Mouse (Mus musculus): ENCODE measurements around the gene Fads6.

The Fads6 gene

GRCm38 (mm10) chr11:115251258-115251657 lies 46.2 kb downstream of the Fads6 start:
- DNase-seq (ENCODE audit: low read depth, low spot score): no peak

DNA sequence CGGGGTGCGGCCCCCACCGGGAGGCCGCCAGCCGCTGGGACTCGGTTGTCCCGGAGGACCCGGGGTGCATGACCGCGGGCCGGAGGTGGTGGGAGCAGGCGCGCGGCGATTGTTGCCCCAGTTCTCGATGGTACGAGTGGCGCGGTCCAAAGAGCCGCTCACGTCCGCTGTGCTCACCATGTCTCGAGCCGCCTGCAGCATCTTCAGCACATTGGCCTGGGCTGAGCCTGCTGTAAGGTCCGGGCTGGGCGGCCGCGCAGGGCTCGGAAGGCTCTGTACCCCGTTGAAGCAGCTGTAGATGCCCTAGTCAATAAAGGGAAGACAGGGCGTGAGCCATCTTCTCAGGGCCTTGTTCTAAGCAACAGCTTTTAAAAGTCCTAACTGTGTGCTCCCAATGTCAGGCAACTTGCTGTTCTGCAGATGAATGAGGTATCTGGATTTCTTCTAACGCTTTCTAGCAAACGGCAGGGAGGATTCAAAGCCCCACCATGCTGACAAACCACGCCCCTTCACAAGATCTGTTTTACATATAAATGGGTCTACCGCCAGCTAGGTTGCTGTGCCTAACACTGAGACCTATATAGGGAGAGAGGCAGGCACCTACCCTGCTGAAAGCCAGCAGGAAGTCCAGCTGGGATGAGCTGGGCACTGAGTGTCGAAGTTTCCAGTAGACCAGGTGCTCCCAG lies 46.9 kb downstream of the Fads6 start:
- DNase-seq (ENCODE audit: low read depth, low spot score): no peak

GRCm38 (mm10) chr11:115249721-115250404 lies 47.6 kb downstream of the Fads6 start:
- DNase-seq (ENCODE audit: low read depth, low spot score): no peak

DNA sequence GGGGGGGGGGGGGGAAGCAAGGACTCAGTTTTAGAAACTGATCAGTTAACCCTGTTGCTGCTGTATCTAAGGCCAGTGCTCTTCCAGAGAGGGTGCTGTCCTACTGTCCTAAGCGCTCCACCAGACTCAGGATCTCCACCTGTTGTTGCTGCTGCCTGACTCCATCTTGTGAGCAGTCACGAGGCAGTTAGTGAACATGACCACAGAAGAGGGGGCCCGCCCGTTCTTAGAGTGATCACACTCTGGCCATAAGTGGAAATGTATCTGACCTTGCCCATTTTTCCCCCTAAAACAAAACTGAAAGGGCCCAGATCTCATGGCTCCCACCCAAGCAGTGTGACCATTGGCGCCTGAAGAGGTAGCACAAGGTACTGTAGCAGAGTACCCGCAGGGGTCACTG lies 49.5 kb downstream of the Fads6 start:
- no peak for DNase-seq (ENCODE audit: low read depth, low spot score)

DNA sequence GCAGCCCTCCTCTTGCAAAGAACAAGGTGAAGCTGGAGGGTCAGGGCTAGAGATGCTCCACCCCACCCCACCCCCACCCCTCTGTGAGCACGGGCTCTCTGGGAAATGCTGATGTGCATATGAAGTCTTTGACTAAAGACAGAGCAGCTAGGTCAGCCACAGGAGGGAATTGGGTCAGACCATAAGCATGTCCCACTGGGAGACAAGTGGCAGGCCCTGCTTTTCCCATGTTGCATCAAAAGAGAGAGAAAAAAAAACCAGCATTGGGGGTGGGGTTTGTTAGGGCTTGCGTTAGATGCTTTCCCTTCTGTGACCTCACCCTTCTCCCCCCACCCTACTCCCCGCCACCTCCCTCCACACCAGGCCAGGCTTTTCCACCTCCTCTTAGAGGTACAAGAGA lies 50.2 kb downstream of the Fads6 start:
- no peak for DNase-seq (ENCODE audit: low read depth, low spot score)

GRCm38 (mm10) chr11:115246386-115246785 lies 51.1 kb downstream of the Fads6 start:
- DNase-seq (ENCODE audit: low read depth, low spot score): no peak

- DNase-seq (ENCODE audit: low read depth, low spot score): no peak
Observed at GRCm38 (mm10) chr11:115244840-115245239, 52.6 kb downstream of the Fads6 start.

- no peak for DNase-seq (ENCODE audit: low read depth, low spot score)
Observed at GRCm38 (mm10) chr11:115243783-115244182, 53.7 kb downstream of the Fads6 start.

GRCm38 (mm10) chr11:115242746-115243145 lies 54.7 kb downstream of the Fads6 start:
- DNase-seq (ENCODE audit: low read depth, low spot score): no peak

- no peak for DNase-seq (ENCODE audit: low read depth, low spot score)
Observed at GRCm38 (mm10) chr11:115241402-115241801, 56.1 kb downstream of the Fads6 start.

DNA sequence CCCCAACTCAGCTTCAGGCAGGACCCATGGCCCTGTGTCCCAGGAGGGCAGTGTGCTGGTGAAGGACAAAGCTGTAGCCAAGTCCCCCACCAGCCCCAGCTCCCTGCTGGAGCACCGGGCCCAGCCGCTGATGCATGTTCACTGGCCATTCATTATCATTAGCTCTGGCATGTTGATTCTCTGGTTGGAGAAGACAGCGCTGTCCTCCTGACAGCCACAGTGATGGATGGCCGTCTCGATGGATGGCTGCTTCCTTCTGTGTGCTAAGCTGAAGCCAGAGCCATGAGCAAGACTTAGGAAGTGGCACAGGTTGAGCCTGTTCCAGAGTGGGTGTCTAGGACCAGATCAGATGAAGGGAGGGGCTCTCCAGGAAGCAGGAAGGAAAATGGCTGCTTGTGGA lies 60.9 kb downstream of the Fads6 start:
- no peak for DNase-seq (ENCODE audit: low read depth, low spot score)

DNA sequence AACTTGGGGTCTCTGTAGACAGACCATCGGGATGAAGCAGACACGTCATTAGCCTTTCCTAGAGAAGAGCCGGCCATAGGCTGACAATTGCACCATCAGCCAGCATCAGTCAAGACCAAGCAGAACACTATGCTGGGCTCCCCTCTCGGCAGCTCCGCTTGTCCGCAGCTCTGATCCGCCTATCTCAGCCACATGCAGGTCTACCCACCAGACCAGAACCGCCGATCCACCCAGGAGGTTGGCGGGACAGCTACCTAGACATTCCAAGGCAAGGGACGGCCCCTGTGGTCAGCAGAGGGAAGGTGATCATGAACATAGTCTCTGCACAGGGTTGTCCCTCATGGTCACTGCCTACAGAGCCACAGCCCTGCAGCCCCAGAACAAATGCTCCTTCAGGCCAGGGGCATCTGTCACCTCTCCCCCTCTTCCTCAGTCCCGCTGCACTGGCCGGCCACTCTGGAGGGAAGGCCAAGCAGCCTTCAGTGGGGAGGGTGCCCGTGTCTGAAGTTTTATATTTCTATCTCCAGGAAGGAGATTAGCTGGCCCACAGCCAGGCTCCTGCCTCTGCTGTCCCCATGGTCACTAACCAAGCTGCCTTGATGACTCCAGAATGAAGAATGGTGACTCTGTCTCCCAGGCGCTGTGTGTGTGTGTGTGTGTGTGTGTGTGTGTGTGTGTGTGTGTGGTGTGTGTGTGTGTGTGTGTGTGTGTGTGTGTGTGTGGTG lies 63.0 kb downstream of the Fads6 start:
- no peak for DNase-seq (ENCODE audit: low read depth, low spot score)

- DNase-seq (ENCODE audit: low read depth, low spot score): no peak
Observed at GRCm38 (mm10) chr11:115233526-115234290, 63.8 kb downstream of the Fads6 start.

DNA sequence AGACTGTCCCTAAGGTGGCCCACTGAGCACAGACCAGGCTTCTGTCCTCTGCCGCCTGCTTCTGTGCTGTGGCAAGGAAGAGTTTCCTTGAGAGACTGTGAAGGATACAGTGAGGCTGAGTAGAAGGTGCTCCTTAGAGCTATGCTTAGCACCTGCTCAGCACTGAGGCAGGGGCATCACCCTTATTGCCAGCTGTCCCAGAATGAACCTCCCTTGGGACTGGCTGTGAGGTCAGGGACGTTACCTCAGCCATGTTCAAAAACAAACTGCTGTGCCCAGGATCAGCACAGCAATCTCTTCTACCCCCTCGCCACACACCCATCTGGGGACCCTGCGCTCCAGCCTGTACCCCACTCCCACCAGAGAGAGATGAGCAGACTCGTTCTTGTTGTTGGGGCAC lies 64.6 kb downstream of the Fads6 start:
- no peak for DNase-seq (ENCODE audit: low read depth, low spot score)

DNA sequence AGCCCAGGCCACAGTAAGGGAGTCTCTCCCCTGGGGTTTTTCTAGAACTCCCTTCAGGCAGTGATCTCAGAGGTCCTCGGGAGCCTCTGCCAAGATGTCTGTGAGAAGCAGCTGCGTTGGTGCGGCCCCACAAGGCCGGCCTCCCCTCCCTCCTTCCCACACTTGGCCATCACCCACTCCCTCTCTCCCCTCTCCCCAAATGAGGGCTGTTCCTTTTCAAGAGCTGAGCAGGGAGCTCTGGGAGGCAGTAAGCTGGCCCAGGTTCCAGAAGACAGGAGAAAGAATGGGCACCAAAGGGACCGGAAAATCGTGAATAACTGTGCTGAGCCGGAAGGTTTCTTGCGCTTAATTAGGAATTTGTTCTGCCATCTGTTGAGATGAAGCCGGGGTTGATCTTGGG lies 65.5 kb downstream of the Fads6 start:
- DNase-seq (ENCODE audit: low read depth, low spot score): no peak

DNA sequence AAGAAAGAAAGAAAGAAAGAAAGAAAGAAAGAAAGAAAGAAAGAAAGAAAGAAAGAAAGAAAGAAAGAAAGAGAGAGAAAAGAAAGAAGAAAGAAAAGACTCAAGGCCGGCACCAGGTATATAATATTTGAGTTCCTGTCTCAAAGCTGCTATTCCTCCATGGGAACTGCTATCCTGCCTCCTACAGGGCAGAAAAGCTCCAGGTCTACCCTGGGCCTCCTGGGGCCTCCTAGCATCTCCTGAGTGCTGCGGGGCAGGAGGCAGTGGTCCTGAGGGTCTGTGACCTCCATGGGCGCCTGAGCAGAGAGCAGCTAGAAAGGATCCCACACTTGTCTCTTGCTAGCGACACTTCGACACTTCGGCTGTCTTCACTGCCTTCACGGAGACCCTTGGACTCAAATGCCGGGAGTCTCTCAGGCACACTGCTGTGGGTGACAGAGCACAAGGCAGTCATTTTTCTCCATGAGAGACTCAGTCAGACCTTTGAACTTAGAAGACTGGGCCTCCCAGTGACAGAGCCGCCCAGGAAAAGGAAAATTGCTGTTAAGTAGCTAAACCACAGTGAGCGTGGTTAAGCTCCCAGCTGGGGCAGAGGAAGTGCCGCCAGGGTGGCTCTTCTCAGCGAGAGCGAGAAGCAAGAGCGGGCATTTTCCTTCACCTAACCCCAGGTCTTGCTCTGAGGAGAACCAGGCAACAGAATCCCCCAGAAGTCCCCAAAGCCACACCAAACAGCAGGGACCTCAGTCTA lies 66.1 kb downstream of the Fads6 start:
- no peak for DNase-seq (ENCODE audit: low read depth, low spot score)

Measured in 3T3-L1 (cell line).